Mouse (Mus musculus): ENCODE results near the gene Hoxd13. TPM values are rescaled to one million over a fixed set of nuclear protein-coding genes. Genes with fewer than 3 reads are reported as not detected.

Gene Hoxd13
- total and polyA plus RNA-seq, 3 experiments: not detected

GRCm38 (mm10) chr2:74647082-74647864 is 20.8 kb upstream of the Hoxd13 start:
- Histone ChIP-seq H3K4me3 (no peak overlapping the region), H3K27me3 (ENCODE audit: control insufficient read depth, insufficient read depth, low read length) (peaks cover 15% of the 10 kb centered on the region)
- WGBS: 19% methylated on average over 7 of the region's 7 CpGs

DNA sequence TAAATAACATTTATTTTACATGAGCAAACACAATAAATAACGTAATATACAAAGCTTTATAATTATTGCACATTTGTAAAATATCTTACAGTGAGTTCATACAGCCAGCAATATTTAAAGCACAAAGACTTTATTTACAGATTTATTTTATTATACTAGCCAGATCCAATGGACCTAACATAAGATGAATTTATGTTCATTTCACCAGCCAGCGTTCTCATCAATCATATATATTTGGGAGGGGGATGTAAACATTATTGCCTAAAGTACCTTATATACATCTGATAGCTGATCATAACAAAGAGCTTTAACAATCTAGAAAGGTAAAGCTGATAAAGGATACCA is 15.1 kb upstream of the Hoxd13 start:
- Histone ChIP-seq H3K27ac (no peak overlapping the region), H3K9ac (ENCODE audit: low read depth, low read length) (no peak overlapping the region), H3K79me2 (replicated peaks; ENCODE audit: control insufficient read depth, insufficient read depth, low read length) (no peaks in the 10 kb centered on the region), H3K4me3 (no peak overlapping the region), H3K4me1 (ENCODE audit: control insufficient read depth, insufficient read depth, low read length) (no peaks in the 10 kb centered on the region), H3K36me3 (ENCODE audit: control insufficient read depth, insufficient read depth, low read length) (no peaks in the 10 kb centered on the region), H3K27me3 (ENCODE audit: control insufficient read depth, insufficient read depth, low read length) (peaks cover 26% of the 10 kb centered on the region)
- 45% methylated on average over 2 of the region's 2 CpGs for WGBS
- no peak for DNase-seq
- intact Hi-C loops (cut with DNase I): no loop called here
- TF ChIP-seq CTCF (IDR thresholded peaks at IDR 0.05): no peak
- TF ChIP-seq EP300 (IDR thresholded peaks at IDR 0.05; ENCODE audit: insufficient read depth, low read depth, low read length): no peak
- no peak for TF ChIP-seq POLR2A (IDR thresholded peaks at IDR 0.05; ENCODE audit: insufficient read depth, low read depth, low read length)

More at GRCm38 (mm10) chr2:74647082-74647864, 20.8 kb upstream of the Hoxd13 start:
- intact Hi-C loops (cut with DNase I): no loop called here
- no peak overlapping the region for H3K9ac ChIP-seq (ENCODE audit: low read depth, low read length)
- H3K4me1 ChIP-seq (ENCODE audit: control insufficient read depth, insufficient read depth, low read length): no peaks in the 10 kb centered on the region
- TF ChIP-seq CTCF (IDR thresholded peaks at IDR 0.05) (no peak), EP300 (IDR thresholded peaks at IDR 0.05; ENCODE audit: insufficient read depth, low read depth, low read length) (no peak), POLR2A (IDR thresholded peaks at IDR 0.05; ENCODE audit: insufficient read depth, low read depth, low read length) (no peak)
- no peak overlapping the region for H3K27ac ChIP-seq
- H3K79me2 ChIP-seq (replicated peaks; ENCODE audit: control insufficient read depth, insufficient read depth, low read length): no peaks in the 10 kb centered on the region
- H3K36me3 ChIP-seq (ENCODE audit: control insufficient read depth, insufficient read depth, low read length): no peaks in the 10 kb centered on the region
- DNase-seq: no peak

DNA sequence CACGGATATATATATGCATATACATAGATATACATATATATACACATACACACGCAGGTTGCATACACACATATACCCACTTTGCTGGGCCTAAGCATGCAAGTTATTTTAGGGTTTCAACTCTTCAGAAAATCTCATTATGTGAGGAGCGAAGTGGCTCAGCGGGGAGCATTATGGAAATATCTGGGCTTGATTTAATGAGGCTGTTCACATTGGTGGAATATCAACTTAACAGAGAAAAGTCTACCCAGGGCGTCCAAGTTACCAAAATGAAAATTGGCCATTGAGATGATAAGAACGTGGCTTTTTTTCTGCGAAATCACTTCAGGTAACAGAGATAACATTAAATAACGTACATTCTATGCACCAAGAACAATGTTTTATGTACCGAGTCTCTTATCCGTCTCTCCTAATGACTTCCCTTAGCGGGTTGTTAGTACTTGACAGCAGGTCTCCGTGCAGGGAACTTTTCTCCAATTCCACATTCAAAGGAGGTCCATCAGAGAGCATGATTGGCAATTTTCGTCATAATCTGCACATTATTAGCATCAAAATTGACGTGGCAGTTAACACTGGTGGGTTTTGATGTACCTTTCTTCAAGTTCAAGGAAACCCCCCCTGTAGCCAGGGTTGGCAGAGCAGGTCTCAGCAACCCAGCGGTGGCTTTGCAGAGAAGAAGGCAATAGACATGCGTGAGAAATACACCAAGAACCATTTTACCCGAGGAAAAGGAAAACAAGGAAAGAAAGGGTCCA is 14.2 kb upstream of the Hoxd13 start:
- no peak overlapping the region for H3K4me3 ChIP-seq
- TF ChIP-seq EP300 (IDR thresholded peaks at IDR 0.05; ENCODE audit: insufficient read depth, low read depth, low read length): no peak
- TF ChIP-seq CTCF (IDR thresholded peaks at IDR 0.05): no peak
- no peak for TF ChIP-seq POLR2A (IDR thresholded peaks at IDR 0.05; ENCODE audit: insufficient read depth, low read depth, low read length)
- no peaks in the 10 kb centered on the region for H3K79me2 ChIP-seq (replicated peaks; ENCODE audit: control insufficient read depth, insufficient read depth, low read length)
- no peaks in the 10 kb centered on the region for H3K36me3 ChIP-seq (ENCODE audit: control insufficient read depth, insufficient read depth, low read length)
- intact Hi-C loops (cut with DNase I): loop anchor here (2.0 kb wide), 1 partner anchor 353 kb away; no protein-coding TSS in a partner anchor
- no peak overlapping the region for H3K27ac ChIP-seq
- no peak for DNase-seq
- peaks cover 31% of the 10 kb centered on the region for H3K27me3 ChIP-seq (ENCODE audit: control insufficient read depth, insufficient read depth, low read length)
- H3K9ac ChIP-seq (ENCODE audit: low read depth, low read length): no peak overlapping the region
- H3K4me1 ChIP-seq (ENCODE audit: control insufficient read depth, insufficient read depth, low read length): no peaks in the 10 kb centered on the region
- 16% methylated on average over 17 of the region's 17 CpGs for WGBS

DNA sequence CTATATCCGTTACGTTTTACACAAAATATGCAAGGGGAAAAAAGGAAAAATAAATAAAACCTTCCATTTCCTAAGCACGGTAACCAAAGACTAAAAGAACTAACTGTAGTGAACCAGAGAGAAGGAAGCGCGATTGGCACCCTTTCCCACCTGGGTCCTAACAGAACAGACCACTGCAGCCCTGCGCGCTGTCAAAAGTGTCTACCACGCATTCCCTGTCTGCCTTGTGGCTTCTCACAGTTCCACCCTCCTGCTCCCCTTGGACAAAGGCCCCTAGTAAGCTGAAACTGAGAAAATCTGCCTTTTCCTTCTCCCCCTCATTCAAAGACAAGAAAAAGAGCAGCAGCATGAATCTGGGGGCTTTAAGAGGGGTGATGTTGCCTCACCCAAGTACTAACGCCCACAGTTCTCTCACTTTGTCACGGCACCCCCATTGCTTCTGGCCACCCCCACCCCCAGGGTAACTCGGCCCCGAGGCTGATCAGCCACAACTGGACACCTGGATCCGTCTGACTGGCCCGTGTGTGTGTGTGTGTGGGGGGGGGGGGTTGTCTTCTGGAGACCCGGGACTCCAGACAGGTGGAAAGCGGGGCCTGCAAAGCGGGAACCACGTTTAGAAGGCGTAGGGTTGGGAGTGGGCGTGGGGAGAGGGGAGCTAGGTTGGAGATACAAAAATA is 13.2 kb upstream of the Hoxd13 start:
- intact Hi-C loops (cut with DNase I): loop anchor here (2.0 to 5.0 kb wide), 2 partner anchors 78 to 354 kb away; partner anchors contain the start of gene Lnpk
- H3K27ac ChIP-seq: no peak overlapping the region
- H3K79me2 ChIP-seq (replicated peaks; ENCODE audit: control insufficient read depth, insufficient read depth, low read length): no peaks in the 10 kb centered on the region
- H3K27me3 ChIP-seq (ENCODE audit: control insufficient read depth, insufficient read depth, low read length): peaks cover 38% of the 10 kb centered on the region
- H3K4me3 ChIP-seq: no peak overlapping the region
- no peak for DNase-seq
- no peaks in the 10 kb centered on the region for H3K4me1 ChIP-seq (ENCODE audit: control insufficient read depth, insufficient read depth, low read length)
- no peak overlapping the region for H3K9ac ChIP-seq (ENCODE audit: low read depth, low read length)
- H3K36me3 ChIP-seq (ENCODE audit: control insufficient read depth, insufficient read depth, low read length): no peaks in the 10 kb centered on the region
- WGBS: 9% methylated on average over 20 of the region's 20 CpGs
- TF ChIP-seq POLR2A (IDR thresholded peaks at IDR 0.05; ENCODE audit: insufficient read depth, low read depth, low read length) (no peak), EP300 (IDR thresholded peaks at IDR 0.05; ENCODE audit: insufficient read depth, low read depth, low read length) (no peak), CTCF (IDR thresholded peaks at IDR 0.05) (no peak)

DNA sequence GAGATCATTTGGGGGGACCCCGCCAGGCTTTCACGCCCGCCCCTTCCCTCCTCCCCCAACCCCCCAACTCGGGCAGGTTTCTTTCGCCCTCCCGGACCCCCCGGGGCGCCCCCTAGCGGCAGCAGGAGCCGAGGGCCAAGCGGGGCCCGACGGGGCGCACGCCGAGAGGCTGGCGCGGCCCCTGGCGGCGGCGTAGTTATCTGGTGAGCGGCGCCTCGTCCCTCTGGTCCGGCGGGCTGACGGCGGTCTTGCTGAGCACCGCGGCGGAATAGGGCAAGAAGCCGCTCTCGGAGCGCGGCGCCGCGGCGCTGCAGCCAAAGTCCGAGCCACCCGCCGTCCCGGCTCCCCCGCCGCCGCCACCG is 12.7 kb upstream of the Hoxd13 start:
- WGBS: 2% methylated on average over 43 of the region's 47 CpGs
- TF ChIP-seq CTCF (IDR thresholded peaks at IDR 0.05): peak; percentile 65
- TF ChIP-seq POLR2A (IDR thresholded peaks at IDR 0.05; ENCODE audit: insufficient read depth, low read depth, low read length): no peak
- intact Hi-C loops (cut with DNase I): loop anchor here (2.0 to 5.0 kb wide), 2 partner anchors 78 to 355 kb away; partner anchors contain the start of gene Lnpk
- no peaks in the 10 kb centered on the region for H3K36me3 ChIP-seq (ENCODE audit: control insufficient read depth, insufficient read depth, low read length)
- no peak overlapping the region for H3K9ac ChIP-seq (ENCODE audit: low read depth, low read length)
- H3K27ac ChIP-seq: no peak overlapping the region
- H3K27me3 ChIP-seq (ENCODE audit: control insufficient read depth, insufficient read depth, low read length): peaks cover 37% of the 10 kb centered on the region
- H3K4me3 ChIP-seq: no peak overlapping the region
- no peaks in the 10 kb centered on the region for H3K79me2 ChIP-seq (replicated peaks; ENCODE audit: control insufficient read depth, insufficient read depth, low read length)
- DNase-seq: no peak
- H3K4me1 ChIP-seq (ENCODE audit: control insufficient read depth, insufficient read depth, low read length): no peaks in the 10 kb centered on the region

Data from heart, adult 2 months (tissue).